Mouse (Mus musculus) forebrain, embryonic 14.5 days (tissue): ENCODE data around the gene Ehd2. TPM values are rescaled to one million over a fixed set of nuclear protein-coding genes. Genes with fewer than 3 reads are reported as not detected.

Experiments used
- ATAC-seq: fragments of 200-750 bp; cut with Nextera tagmentation; 2 replicates; pipeline ENCODE4 v1.8.0; 2017; ENCODE audit warnings: mild to moderate bottlenecking, moderate library complexity
- DNase-seq: peaks from one replicate; pipeline ENCODE4 v3.0.0-alpha.2; 2015; ENCODE audit warnings: low spot score
- H3K27ac ChIP-seq: fragments of 300-500 bp; sonication (generic); 2 replicates; pipeline ENCODE4 v1.5.1; 2014; ENCODE audit warnings: low read depth, mild to moderate bottlenecking, control low read depth, low read length, moderate library complexity
- H3K27me3 ChIP-seq: fragments of 300-500 bp; sonication (generic); replicated peaks from 2 replicates; pipeline ENCODE4 v1.6.1; 2014; ENCODE audit warnings: low read length, control low read depth, mixed read lengths; ENCODE audit not compliant: control insufficient read depth, insufficient read depth
- H3K36me3 ChIP-seq: fragments of 300-500 bp; sonication (generic); 2 replicates; pipeline ENCODE4 v1.6.1; 2014; ENCODE audit warnings: low read length, control low read depth; ENCODE audit not compliant: control insufficient read depth, insufficient read depth
- H3K4me1 ChIP-seq: fragments of 300-500 bp; sonication (generic); 2 replicates; pipeline ENCODE4 v1.6.1; 2014; ENCODE audit warnings: antibody characterized with exemption, low read length, control low read depth; ENCODE audit not compliant: control insufficient read depth, insufficient read depth
- H3K4me2 ChIP-seq: fragments of 300-500 bp; sonication (generic); 2 replicates; pipeline ENCODE4 v1.6.1; 2014; ENCODE audit warnings: mild to moderate bottlenecking, control low read depth, low read length
- H3K4me3 ChIP-seq: fragments of 300-500 bp; sonication (generic); 2 replicates; pipeline ENCODE4 v1.5.1; 2014; ENCODE audit warnings: low read depth, low read length, control low read depth
- H3K9ac ChIP-seq: fragments of 300-500 bp; sonication (generic); 2 replicates; pipeline ENCODE4 v1.6.1; 2014; ENCODE audit warnings: mild to moderate bottlenecking, low read length, control low read depth, moderate library complexity
- H3K9me3 ChIP-seq: fragments of 300-500 bp; sonication (generic); replicated peaks from 2 replicates; pipeline ENCODE4 v1.6.1; 2016; ENCODE audit warnings: low read length, control low read depth, mixed read lengths; ENCODE audit not compliant: control insufficient read depth
- WGBS: fragments of 180-500 bp; shearing (Covaris S2); extraction: QIAGEN DNeasy Blood & Tissue Kit; methylation state at CpG from one replicate; pipeline ENCODE4 v1.1.7; 2014; 5-methylcytosine and 5-hydroxymethylcytosine counted together
- polyA plus RNA-seq: library from polyadenylated mRNA; unstranded; fragments of >200 nt; fragmentation: Nextera tagmentation; extraction: Ambion mirVana; gene quantifications from 2 replicates; pipeline ENCODE4 v1.2.1, GENCODE M21; 2014

Ehd2 gene
- polyA plus RNA-seq, 1 experiment from 2014 or later = 4.5 TPM

DNA sequence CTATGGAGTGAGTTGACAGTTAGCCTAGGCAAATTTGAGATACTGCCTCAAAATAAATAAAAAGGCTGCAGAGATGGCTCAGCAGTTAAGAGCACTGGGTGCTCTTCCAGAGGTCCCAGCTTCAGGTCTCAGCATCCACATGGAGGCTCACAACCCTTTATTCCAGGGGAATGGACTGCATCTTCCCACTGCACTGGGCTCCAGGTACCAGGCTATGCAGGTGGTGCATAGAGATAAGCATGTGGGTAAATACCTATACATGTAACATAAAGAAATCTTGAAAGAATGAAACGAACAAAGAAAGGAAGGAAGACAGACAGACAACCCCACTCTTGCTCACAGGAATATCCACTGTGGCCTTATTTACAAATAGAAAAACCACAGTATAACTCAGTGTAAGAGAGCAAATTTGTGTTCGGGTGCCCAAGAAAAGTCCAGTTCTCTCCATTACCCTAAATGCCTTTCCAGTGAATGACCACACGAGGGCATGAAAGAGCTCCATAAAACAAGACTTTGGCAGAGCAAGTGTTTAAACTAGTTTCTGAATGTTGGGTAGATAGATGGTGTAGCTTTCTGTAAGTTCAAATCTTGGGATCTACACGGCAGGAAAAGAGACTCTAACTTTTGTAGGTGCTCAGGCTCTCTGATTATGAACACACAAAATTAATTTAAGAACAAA, 15.5 kb upstream of the Ehd2 start:
- peak; percentile 62 for DNase-seq
- Histone ChIP-seq H3K4me1 (no peaks in the 10 kb centered on the region), H3K27ac (no peak overlapping the region), H3K4me3 (no peak overlapping the region), H3K27me3 (no peaks in the 10 kb centered on the region), H3K9me3 (no peaks in the 10 kb centered on the region), H3K9ac (no peak overlapping the region), H3K36me3 (peaks cover 59% of the 10 kb centered on the region), H3K4me2 (no peak overlapping the region)
- ATAC-seq = no peak
- 39% methylated on average over 4 of the region's 4 CpGs for WGBS

DNA sequence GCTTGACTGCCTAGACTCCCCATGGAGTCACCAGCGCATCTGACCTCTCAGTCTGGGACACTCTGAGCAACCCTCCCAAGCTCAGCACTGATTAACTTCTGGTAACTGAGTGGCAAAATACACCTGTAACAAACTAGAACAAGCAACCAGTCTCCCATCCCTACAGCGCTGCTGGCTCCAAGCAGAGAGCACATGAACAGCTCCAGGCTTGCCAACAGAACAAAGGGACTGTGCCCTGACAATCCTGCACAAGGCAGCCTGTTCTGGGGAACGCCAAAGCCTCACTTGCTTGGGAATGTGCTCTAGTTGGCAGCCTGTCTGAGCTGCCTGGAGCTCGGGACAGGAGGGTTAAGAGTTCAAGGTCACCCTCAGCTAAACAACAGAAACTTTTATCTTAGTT, 14.2 kb upstream of the Ehd2 start:
- 85% methylated on average over 4 of the region's 4 CpGs for WGBS
- peaks cover 57% of the 10 kb centered on the region for H3K36me3 ChIP-seq

DNA sequence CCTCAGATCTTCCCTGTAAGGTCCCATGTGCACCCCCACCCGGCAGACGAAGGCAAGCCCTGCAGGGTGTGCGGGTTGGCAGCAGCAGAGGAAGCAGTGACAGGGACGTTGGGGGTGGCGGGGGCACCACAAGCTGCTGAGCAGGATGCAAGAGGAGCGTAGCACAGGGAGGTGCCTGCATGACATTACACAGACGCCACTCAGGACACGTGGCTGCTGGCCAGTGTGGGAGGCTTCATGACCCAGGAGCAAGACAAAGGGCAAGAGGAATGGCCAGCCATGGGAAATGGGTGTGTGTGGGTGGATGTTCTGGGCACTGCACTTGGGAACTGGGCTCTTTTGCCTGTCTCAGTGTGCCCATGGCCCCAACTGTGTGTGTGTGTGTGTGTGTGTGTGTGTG, 12.9 kb upstream of the Ehd2 start:
- Histone ChIP-seq H3K9ac (no peak overlapping the region), H3K4me2 (no peak overlapping the region), H3K9me3 (no peaks in the 10 kb centered on the region), H3K27me3 (no peaks in the 10 kb centered on the region), H3K27ac (no peak overlapping the region), H3K36me3 (peaks cover 58% of the 10 kb centered on the region), H3K4me3 (no peak overlapping the region), H3K4me1 (no peaks in the 10 kb centered on the region)
- 91% methylated on average over 8 of the region's 8 CpGs for WGBS
- no peak for DNase-seq
- no peak for ATAC-seq

More for the DNA sequence above, 14.2 kb upstream of the Ehd2 start:
- Histone ChIP-seq H3K4me3 (no peak overlapping the region), H3K4me1 (no peaks in the 10 kb centered on the region), H3K27me3 (no peaks in the 10 kb centered on the region), H3K9ac (no peak overlapping the region), H3K27ac (no peak overlapping the region), H3K9me3 (no peaks in the 10 kb centered on the region), H3K4me2 (no peak overlapping the region)
- ATAC-seq (no peak), DNase-seq (no peak)

DNA sequence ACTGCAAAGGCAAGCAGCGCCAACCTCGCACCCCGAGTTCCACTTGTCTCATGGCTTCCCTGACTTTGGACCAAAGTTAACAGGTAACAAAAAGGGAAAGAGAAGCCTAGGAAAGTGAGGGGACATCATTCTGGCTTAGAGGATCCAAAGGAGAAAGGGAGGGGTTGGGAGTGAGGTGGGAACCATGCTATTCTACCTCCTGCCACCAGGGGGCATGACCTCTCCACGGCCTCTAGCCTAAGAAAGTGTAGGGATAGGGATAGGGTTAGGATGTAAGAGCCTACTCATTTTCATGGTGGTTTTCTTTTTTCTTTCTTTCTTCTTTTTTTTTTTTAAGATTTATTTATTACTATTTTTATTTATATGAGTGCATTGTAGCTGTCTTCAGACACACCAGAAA, 8.5 kb upstream of the Ehd2 start:
- H3K36me3 ChIP-seq = peaks cover 76% of the 10 kb centered on the region
- H3K27me3 ChIP-seq = no peaks in the 10 kb centered on the region
- no peak for ATAC-seq
- no peak overlapping the region for H3K4me3 ChIP-seq
- H3K4me2 ChIP-seq = no peak overlapping the region
- DNase-seq = peak; percentile 39
- no peaks in the 10 kb centered on the region for H3K9me3 ChIP-seq
- H3K4me1 ChIP-seq = no peaks in the 10 kb centered on the region
- H3K9ac ChIP-seq = no peak overlapping the region
- 82% methylated on average over 4 of the region's 4 CpGs for WGBS
- H3K27ac ChIP-seq = no peak overlapping the region

DNA sequence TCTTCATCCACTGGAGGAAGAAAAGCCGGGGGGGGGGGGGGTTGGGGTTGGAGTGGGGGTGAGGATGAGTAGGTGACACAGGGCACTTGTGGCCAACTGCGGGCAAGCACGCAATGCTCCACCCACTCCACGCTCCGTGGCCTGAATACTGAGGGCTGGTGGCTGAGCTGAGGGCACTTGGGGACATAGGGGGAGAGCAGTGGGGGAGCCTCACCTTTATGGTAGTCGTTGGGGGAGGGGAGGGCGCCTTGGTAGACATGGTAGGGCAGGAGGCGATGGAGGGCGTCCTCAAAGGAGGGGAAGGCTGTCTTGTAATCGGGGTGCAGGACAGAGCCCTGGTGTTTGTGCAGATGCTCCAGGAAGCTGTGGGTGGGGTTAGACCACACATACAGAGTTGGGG, 8.1 kb upstream of the Ehd2 start:
- H3K36me3 ChIP-seq = peaks cover 76% of the 10 kb centered on the region

DNA sequence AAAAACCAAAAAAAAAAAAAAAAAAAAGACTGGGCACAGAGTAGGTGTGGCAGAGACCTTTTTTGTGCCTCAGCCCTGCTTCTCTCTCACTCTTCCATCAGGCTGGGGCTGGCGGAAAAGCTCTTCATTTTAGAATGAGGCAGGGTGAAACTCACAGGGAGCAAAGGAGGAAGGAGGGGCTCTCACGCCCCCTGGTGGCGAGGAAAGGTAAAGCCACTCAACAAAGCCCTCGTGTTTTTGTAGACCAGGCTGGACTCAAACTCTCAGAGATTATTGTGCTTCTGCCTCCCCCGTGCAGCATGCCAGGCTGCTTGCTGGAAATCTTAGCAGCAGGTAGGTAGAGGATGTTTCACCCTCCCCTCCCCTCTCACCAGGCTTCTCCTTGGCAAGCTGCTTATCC, 7.3 kb upstream of the Ehd2 start:
- peaks cover 80% of the 10 kb centered on the region for H3K36me3 ChIP-seq
- no peak overlapping the region for H3K4me2 ChIP-seq
- no peak overlapping the region for H3K27ac ChIP-seq
- H3K9me3 ChIP-seq = no peaks in the 10 kb centered on the region
- H3K9ac ChIP-seq = no peak overlapping the region
- H3K4me3 ChIP-seq = no peak overlapping the region
- no peaks in the 10 kb centered on the region for H3K4me1 ChIP-seq
- ATAC-seq (no peak), DNase-seq (peak; percentile 16)
- H3K27me3 ChIP-seq = no peaks in the 10 kb centered on the region
- WGBS = 61% methylated on average over 5 of the region's 5 CpGs

More for the DNA sequence above, 8.1 kb upstream of the Ehd2 start:
- Histone ChIP-seq H3K27me3 (no peaks in the 10 kb centered on the region), H3K4me1 (no peaks in the 10 kb centered on the region), H3K4me3 (no peak overlapping the region), H3K27ac (no peak overlapping the region), H3K9me3 (no peaks in the 10 kb centered on the region), H3K9ac (no peak overlapping the region), H3K4me2 (no peak overlapping the region)
- DNase-seq (no peak), ATAC-seq (no peak)
- WGBS = 89% methylated on average over 10 of the region's 10 CpGs

DNA sequence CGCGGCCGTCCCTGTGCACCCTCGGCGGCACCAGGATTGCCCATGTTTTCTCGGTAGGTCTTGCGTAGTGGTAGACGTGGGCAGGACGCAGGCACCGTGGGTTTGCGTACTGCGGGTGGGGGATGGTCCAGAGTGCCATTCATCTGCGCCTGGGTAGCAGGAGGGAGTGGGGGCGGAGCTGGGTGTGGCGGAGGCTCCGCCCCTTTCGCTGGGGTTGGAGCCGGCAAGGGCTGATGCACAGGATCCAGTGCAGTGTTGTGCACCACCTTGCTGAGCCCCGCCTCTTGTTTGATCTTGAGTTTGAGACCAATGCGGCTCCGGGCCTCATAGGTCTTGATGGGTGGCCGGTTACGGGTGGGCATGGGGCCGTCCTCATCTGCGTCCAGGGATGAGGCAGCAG, 4.9 kb upstream of the Ehd2 start:
- no peak overlapping the region for H3K27ac ChIP-seq
- no peak overlapping the region for H3K9ac ChIP-seq
- H3K36me3 ChIP-seq = peaks cover 61% of the 10 kb centered on the region
- H3K4me3 ChIP-seq = no peak overlapping the region
- H3K9me3 ChIP-seq = no peaks in the 10 kb centered on the region
- H3K27me3 ChIP-seq = no peaks in the 10 kb centered on the region
- H3K4me2 ChIP-seq = no peak overlapping the region
- H3K4me1 ChIP-seq = no peaks in the 10 kb centered on the region
- ATAC-seq (no peak), DNase-seq (no peak)
- 62% methylated on average over 25 of the region's 25 CpGs for WGBS

DNA sequence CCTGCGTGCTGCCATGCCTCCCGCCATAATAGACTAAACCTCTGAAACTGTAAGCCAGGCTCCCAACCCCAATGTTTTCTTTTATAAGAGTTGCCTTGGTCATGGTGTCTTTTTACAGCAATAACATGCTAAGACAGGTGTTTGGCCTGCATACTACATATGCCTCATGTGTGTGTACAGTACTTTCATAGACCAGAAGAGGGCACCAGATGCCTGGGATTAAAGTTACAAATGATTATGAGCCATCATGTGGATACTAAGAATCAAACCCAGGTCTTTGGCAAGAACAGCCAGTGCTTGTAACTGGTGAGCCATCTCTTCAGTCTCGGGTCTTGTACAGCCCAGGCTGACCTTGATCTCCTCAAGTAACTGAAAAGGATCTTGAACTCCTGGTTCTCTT, 2.3 kb upstream of the Ehd2 start:
- H3K36me3 ChIP-seq = peaks cover 39% of the 10 kb centered on the region
- H3K4me1 ChIP-seq = no peaks in the 10 kb centered on the region

DNA sequence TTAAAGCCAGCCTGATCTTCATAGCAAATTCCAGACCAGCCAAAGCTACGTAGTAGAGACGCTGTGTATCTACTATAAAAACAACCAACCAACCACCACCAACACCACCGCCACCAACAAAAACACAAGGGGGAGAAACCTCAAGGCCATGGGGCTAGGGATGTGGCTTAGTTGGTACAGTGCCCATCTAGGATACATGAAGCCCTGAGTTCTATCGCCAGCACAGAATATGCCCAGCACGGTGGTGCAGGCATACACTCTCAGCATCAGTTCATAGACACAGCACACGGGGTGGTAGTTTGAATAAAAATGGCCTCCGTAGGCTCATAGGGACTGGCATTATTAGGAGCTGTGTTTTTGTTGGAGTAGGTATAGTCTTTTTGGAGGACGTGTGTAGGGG, 955 bp upstream of the Ehd2 start:
- no peak overlapping the region for H3K9ac ChIP-seq
- no peak overlapping the region for H3K4me2 ChIP-seq
- H3K4me3 ChIP-seq = no peak overlapping the region
- no peak for ATAC-seq
- DNase-seq = no peak
- no peaks in the 10 kb centered on the region for H3K4me1 ChIP-seq
- H3K27me3 ChIP-seq = no peaks in the 10 kb centered on the region
- H3K36me3 ChIP-seq = peaks cover 29% of the 10 kb centered on the region
- H3K27ac ChIP-seq = no peak overlapping the region
- 87% methylated on average over 8 of the region's 8 CpGs for WGBS
- no peaks in the 10 kb centered on the region for H3K9me3 ChIP-seq

More for the DNA sequence above, 2.3 kb upstream of the Ehd2 start:
- Histone ChIP-seq H3K27me3 (no peaks in the 10 kb centered on the region), H3K9ac (no peak overlapping the region), H3K4me2 (no peak overlapping the region), H3K9me3 (no peaks in the 10 kb centered on the region), H3K4me3 (no peak overlapping the region), H3K27ac (no peak overlapping the region)
- DNase-seq (no peak), ATAC-seq (no peak)
- WGBS = 84% methylated on average over 3 of the region's 3 CpGs
